Mouse (Mus musculus) urinary bladder, postnatal 0 days (tissue): ENCODE data around the gene Sult2a4. TPM values are rescaled to one million over a fixed set of nuclear protein-coding genes. Genes with fewer than 3 reads are reported as not detected.

Experiments
- polyA plus RNA-seq: library from polyadenylated mRNA; unstranded; fragments of >200 nt; fragmentation: Nextera tagmentation; extraction: Ambion mirVana; gene quantifications from 2 replicates; pipeline ENCODE4 v1.2.1, GENCODE M21; 2015

Gene Sult2a4
- not detected in 2 replicates for polyA plus RNA-seq

DNA sequence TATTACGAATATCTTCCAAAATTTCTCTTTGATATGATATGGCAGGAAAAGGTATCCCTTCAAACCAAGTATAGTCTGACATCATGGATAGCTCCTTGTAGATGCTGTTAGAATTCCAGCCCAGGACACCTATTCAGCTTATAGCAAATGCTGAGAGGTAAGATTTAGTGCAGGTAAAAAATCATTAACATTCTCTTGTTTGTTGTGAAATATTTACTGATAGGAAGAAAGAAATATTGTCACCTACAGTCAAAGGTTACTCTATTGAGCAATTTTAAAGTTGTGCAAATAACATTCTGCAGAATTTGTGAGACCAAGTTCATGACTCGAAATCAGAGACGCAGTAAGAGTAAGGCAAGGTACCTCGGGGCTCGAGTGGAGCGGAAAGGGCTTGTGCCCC lies at the start of gene Sult2a4:
TSS of gene Sult2a4 (minus strand) at position 101 of the 400 bp plus-strand sequence.

Other genes starting within 250 kb of the Sult2a4 start
- 0.14 TPM in 1 of 2 replicates, not detected in the other for gene Sult2a1, start 152.2 kb downstream of the Sult2a4 start, polyA plus RNA-seq
- gene Sult2a3, start 133.4 kb upstream of the Sult2a4 start, polyA plus RNA-seq: not detected in 2 replicates